Mouse (Mus musculus) brown adipose tissue, adult 24 weeks (tissue): ENCODE results near the gene Prkce. TPM values are rescaled to one million over a fixed set of nuclear protein-coding genes. Genes with fewer than 3 reads are reported as not detected.

ENCODE experiments used
- H3K27ac ChIP-seq: fragments of 200-500 bp; replicated peaks from 2 replicates; pipeline ENCODE4 v1.5.1; 2012; ENCODE audit warnings: low read depth, mild to moderate bottlenecking, low read length
- H3K4me1 ChIP-seq: fragments of 200-500 bp; 2 replicates; pipeline ENCODE4 v1.6.1; 2012; ENCODE audit warnings: low read length, mixed read lengths; ENCODE audit not compliant: control insufficient read depth, insufficient read depth, insufficient read length
- H3K4me3 ChIP-seq: fragments of 200-500 bp; 2 replicates; pipeline ENCODE4 v1.5.1; 2012; ENCODE audit warnings: low read depth, mild to moderate bottlenecking, low read length, moderate library complexity; ENCODE audit not compliant: insufficient read depth
- polyA plus RNA-seq: library from polyadenylated mRNA; stranded (reverse); fragments of >200 nt; gene quantifications from 2 replicates; pipeline ENCODE4 v1.2.4, GENCODE M21; 2012; ENCODE audit not compliant: missing spikeins, insufficient read depth, insufficient read length

Gene Prkce
- polyA plus RNA-seq, 1 experiment = 18.0 TPM

DNA sequence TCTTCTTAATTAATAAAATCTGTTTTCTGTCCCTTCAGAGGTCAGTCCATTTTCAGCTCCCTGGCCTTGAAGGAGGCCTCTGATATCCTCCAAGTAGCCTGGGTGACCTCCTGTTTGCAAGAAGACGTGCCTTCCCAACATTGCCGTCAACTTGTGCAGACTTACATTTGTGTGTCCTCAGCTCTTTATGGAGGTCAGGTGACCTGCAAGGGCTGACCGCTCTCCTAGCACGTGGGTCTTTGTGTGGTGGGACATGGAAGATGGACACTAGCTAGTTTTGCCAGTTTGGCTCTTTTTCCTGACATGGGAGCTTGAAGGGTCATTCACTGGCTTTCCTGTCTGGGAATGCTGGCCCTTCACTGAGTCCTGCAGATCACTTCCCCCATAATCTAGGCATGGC lies 440.4 kb downstream of the Prkce start:
- H3K27ac ChIP-seq = no peak overlapping the region
- H3K4me1 ChIP-seq = peaks cover 12% of the 10 kb centered on the region; the same call in 1 of the 2 replicates
- no peak overlapping the region for H3K4me3 ChIP-seq

DNA sequence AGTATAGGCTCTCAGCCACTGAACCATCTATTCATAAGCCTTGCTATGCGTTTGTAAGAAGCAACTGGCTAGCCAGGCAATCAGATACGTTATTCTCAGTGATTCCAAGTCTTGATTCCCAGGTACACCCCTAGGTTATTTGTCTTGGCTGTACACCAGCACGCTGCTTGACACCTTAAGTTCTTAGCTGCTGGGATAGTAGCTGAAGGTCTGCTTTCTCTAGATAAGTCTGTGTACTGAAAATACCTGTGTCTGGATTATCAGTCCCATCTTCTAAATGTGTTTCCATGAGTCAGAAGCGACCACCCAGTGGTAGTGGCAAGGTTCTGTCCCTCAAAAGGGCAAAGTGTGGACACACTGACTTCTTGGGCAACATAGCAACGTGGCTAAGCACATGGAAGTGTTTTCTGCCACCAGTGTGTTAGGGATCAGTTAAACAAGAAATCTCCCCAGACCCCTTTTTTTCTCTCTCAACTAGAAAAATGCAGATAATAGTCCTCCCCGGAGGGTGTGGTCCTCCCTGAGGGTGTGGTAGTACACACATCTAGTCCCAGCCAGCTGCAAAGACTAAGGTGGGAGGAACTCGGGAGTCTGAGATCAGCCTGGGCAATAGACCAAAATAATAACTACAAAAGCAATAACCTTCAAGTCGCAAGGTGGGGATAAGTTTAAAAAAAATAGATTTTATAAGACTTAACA lies 442.8 kb downstream of the Prkce start:
- Histone ChIP-seq H3K27ac (no peak overlapping the region), H3K4me3 (no peak overlapping the region)

DNA sequence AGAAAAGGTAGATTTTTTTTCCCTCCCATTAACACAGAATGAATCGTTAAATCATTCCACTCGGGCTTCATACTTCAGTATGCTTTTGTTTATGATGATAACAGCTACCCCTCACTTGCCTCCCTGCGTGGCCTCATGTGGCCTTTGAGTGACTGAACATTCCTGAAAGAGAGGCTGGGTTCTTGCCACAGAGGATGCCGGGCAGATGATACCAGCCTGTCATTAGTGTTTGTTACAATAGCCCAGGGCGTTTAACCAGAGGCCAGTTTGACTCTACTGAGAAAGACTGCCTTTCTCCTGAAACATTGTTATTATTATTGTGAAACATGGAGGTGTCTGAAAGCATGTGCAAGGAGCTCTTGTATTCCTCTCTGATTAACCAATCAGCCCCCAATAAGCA lies 444.2 kb downstream of the Prkce start:
- H3K4me1 ChIP-seq = peaks cover 13% of the 10 kb centered on the region; the same call in 1 of the 2 replicates
- no peak overlapping the region for H3K27ac ChIP-seq
- H3K4me3 ChIP-seq = no peak overlapping the region

More for the DNA sequence above, 442.8 kb downstream of the Prkce start:
- peaks cover 13% of the 10 kb centered on the region; the same call in 1 of the 2 replicates for H3K4me1 ChIP-seq

DNA sequence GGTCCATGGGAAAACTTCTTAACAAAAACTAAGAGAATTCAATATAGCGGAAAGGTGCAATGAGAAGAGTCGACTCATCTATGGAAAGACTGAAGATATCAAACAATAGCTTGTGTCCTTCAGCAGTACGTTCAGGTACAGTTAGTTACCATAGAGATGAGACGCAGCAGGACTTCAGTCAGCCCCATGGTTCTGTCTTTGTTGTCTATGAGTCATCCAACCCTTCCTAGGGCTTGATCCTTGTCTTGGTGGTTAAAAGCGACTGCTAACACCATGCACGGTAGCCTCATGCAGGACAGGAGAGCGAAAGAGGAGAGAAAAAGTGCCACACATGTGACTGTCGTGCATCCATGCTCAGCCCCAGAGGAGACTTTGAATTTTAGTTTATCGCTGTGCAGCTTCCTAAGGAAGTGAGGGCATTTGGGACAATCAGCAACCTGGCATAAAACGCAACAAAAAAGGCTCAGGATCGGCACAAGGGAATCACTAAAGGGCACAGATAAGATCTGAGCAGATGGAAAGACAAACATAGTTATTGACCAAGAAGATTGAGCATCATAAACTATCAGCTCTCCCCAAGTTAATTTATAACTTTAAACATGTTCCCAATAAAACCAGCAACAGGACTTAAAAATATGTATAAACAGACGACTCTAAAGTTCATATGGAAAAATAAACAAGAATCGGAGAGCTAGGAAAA lies 448.2 kb downstream of the Prkce start:
- Histone ChIP-seq H3K4me3 (no peak overlapping the region), H3K4me1 (peaks cover 39% of the 10 kb centered on the region), H3K27ac (no peak overlapping the region)

DNA sequence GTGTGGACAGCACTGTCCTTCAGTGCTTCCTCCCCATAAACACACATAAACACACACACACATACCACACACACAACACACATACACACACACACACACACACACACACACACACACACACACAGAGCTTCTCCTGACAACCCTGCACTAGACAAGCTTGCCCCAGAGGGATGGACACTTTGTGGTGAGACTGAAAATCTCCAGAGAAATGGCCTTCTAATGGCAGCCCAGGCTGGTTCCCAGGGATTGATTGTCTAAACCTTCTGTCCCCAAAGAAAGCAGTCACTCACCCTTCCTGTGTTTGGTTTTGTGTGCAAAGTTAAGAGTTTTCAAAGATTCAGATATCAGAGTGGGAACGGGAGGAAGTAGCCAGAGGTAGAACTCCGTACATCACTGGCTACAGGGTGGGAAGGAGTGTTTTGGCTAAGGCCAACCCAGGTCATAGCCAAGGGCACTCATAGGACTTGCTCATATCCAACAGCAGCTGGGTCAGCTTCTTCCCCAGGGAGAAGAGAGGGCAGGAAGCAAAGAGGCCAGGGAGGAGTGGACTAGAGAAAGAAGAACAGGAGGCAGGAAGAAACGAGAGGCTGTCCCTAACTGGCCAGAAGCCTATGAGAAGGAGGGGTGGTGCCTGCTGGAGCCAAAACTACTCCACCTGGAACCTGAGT lies 450.1 kb downstream of the Prkce start:
- peak overlapping the region; percentile 86 for H3K27ac ChIP-seq
- peaks cover 38% of the 10 kb centered on the region for H3K4me1 ChIP-seq
- no peak overlapping the region for H3K4me3 ChIP-seq

DNA sequence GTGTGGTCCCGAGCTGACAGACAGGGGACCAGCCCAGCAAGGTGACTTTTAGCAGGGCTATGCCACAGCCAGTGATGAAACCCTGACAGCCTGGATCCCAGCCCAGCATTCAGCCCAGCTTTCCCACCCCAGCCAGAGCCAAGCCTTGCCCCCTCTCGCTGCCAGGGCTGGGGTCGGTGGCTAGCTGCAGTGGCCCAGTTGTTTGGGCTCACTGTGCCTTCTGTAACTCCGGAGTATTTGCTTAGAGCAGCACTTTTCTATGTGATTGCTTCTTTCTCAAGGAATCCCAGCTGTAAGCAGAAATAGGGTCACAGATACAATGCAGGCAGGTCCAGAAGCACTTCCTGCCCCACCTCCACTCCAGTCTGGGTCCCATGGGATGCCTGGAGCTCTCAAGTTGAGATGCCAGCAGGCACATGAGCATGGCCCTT lies 450.9 kb downstream of the Prkce start:
- Histone ChIP-seq H3K4me1 (peaks cover 38% of the 10 kb centered on the region), H3K27ac (peak overlapping the region; percentile 86)

DNA sequence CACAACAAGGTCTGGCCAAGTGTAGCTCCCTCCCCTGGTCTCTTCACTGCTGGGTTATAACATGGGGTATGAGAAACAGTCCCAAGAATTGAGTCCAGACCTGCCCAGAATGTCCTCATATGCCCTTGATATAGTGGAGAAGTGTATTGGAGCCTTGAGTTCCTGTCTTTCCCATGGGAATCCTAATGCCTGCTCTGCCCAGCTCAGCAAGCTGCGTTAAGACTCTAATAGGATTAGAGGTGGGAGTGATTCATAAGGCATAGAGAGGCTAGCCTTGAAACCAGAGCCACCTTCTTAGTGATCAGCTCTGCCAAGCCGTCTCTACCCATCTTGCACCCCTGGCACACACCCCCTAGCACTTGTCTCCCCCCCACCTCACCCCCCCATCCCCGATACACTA lies 455.3 kb downstream of the Prkce start:
- Histone ChIP-seq H3K4me1 (peaks cover 29% of the 10 kb centered on the region), H3K4me3 (no peak overlapping the region), H3K27ac (peak overlapping the region; percentile 27; the same call in 1 of the 2 replicates)

More for the DNA sequence above, 450.9 kb downstream of the Prkce start:
- H3K4me3 ChIP-seq = no peak overlapping the region

DNA sequence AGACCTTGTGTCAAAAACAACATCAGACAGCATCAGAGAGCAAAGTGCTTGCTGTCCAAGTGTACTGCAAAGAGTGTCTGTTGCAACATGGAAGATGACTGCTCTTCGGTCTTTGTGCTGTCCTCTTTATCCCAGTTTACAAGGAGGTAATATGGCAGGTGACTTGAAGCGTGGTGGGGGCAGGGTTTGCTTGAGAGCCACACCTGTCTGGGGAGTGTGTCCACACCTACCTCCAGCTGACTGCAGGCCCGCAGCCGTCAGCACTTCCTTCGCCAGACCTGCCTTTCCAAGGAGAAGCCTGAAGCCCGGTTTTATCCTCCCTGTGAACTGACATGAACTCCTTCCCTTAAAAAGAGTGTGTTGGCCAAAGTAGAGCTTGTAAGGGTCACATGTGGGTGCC lies 458.9 kb downstream of the Prkce start:
- Histone ChIP-seq H3K4me3 (no peak overlapping the region), H3K27ac (no peak overlapping the region), H3K4me1 (peaks cover 12% of the 10 kb centered on the region)

DNA sequence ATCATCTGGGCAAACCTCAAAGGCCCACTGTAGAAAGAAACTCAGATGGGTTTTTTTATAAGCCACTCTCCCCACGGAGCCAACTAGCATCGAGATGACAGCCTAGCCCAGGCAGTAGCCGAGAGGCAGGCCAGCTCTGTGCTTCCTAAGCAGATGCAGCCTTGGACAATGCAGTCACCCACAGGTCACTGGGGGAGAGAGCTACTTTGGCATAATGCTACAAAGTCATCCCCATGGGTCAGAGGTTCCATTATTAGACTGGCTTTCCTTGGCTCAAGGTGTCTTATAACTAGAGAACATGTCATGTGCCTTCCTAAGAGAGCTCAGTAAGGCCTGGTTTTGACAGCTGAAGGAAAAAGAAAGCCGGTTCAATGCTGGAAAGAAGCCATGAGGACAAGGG lies 465.5 kb downstream of the Prkce start:
- Histone ChIP-seq H3K4me1 (peaks cover 16% of the 10 kb centered on the region), H3K27ac (peak overlapping the region; percentile 14; the same call in 1 of the 2 replicates), H3K4me3 (no peak overlapping the region)

DNA sequence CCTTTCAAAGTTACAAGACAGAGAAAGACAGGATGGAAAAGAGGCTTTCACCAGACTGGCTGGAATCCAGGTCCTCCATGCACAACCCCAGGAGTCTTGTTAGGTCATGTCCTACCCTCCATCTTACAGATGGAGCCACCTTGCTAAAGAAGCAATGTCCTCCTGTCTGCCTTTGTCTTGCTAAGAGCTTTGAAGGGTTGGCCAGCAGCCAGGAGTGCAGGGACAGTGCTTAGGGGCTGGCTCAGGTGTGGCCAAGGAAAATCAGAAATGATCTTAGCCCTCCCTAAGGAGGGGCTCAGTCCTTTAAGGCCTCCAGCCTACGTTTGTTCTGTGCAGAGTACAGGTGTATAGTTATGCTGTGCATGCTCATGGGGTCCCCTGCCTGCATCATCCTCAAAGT lies 469.7 kb downstream of the Prkce start:
- Histone ChIP-seq H3K4me1 (peaks cover 15% of the 10 kb centered on the region), H3K4me3 (no peak overlapping the region), H3K27ac (no peak overlapping the region)

DNA sequence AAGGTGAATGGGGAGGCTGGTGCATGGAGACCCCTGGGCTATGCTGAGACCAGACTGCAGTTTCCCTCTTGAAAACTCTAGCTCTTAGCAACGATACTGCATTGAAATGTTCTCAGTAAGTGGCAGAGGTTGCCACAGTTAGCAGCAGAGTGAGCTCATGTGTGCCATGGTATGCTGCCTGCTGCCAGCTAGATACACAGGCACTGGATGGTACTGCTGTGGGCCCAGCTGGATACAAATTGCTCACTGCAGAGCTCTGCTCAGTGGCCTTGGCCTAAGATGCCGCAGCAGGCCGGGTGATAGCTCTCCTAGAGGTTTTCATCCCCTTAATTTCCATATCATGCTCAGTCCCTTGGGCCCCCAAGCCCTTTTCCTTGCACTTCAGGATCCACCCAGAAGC lies 471.7 kb downstream of the Prkce start:
- H3K27ac ChIP-seq = no peak overlapping the region
- H3K4me3 ChIP-seq = no peak overlapping the region
- H3K4me1 ChIP-seq = 0 out of 2 replicates have a peak, but pooled peaks cover 5% of the 10 kb centered on the region

DNA sequence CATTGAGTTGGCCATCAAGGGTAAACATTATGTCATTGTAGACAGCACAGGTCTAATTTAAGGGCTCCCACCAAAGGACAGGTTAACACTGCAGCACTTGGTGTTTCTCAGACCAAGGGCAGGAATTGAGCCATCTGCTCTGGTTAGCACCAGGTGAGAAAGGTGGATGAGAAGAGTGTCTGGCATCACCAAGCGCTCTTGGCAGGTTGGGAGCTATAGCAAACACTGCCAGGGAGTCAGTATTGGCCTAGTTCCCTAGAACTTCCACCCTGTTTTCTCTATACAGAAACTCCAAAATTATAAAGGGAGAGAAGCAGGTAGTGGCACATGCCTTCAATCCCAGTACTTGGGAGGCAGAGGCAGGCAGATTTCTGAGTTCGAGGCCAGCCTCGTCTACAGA lies 479.6 kb downstream of the Prkce start:
- Histone ChIP-seq H3K27ac (no peak overlapping the region), H3K4me1 (peaks cover 19% of the 10 kb centered on the region), H3K4me3 (no peak overlapping the region)

DNA sequence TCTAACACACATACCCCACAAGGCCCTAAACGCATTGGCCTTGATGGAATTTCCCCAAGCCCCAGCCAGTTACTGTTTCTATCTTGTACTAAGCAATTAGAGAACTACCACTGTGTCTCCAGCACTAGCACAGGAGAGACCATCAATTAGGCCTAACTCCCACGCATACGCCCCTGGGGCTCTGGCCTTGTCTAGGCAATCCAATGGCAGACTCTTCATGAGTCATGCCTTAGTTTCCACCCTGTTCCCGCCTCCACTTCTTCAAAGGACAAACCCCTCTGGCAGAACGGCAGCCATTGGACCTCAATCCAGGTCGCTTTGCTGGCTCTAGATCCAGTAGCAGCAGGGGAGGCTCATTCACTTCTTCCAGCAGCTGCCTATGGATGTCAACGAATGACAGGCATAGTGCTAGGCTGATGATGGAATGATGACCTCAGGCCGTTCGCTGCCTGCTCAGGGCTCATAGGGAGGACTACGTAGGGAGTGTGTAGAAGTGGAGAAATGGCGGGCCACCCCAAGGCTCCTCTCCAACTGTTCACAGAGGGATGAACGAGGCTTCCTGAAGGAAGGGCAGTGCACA lies 481.4 kb downstream of the Prkce start:
- H3K4me3 ChIP-seq = no peak overlapping the region
- peaks cover 19% of the 10 kb centered on the region for H3K4me1 ChIP-seq
- H3K27ac ChIP-seq = no peak overlapping the region

DNA sequence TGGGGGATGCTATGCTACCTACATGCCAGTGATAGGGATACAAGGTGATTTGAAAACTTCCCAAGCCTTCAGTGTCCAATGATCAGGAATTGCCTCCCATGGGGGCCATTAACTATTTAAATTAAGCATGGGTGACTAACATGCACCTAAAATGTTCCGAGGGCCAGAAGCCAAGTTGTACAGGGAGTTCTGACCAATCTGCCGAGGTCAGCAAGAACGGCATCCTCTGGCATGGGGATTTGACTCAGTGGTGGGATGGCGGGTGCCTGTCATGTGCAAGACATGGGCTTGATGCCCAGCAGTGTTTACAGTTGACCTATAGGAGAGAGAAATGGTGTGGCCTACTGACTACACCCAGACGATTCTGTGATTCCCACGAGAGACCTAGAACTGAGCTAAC lies 482.7 kb downstream of the Prkce start:
- peaks cover 19% of the 10 kb centered on the region for H3K4me1 ChIP-seq
- H3K4me3 ChIP-seq = no peak overlapping the region
- no peak overlapping the region for H3K27ac ChIP-seq

DNA sequence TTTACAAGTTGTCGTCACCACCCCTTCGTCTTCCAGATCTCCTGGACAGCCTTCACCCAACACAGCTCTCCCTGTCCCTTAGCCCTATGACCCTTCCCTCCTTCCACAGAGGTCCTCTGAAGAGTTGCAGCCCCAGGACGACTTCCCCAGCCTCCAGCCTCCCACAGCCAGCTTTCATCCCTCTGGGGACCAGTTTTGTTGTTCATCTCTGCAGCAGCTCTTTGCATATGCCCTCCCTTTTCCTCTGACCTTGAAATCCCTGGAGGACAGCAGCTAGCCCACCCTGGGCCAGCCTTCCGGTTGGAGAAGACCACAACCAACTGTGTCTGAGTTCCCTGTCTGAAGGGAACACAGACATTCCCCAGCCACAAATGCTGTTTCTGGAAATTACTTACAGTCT lies 483.5 kb downstream of the Prkce start:
- peaks cover 19% of the 10 kb centered on the region for H3K4me1 ChIP-seq
- no peak overlapping the region for H3K27ac ChIP-seq
- H3K4me3 ChIP-seq = no peak overlapping the region
